In the genomic region with DNA sequence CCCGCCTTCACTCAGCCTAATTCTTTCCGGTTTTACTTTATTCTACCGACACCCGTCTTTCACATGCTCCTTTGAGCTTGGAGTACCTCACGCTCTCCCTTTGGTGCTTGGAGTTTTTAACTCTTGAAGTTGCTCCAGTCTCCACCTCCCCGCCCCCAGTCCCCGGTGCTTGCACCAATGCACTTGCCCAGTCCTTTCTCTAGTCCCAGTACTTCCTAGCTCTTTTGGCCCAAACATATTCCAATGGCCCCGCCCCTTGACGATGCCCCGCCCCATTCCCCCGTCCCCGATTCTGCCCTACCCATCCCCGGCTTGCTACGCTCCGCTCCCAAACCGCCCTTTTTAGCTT, we compare ENCODE assay signal across 8 mouse cellular contexts. TPM values are rescaled to one million over a fixed set of nuclear protein-coding genes. Genes with fewer than 3 reads are reported as not detected.
DNase-seq lines count a peak whose midpoint lies in the region; ATAC-seq and TF ChIP-seq lines count a peak whose summit lies in the region.

No protein-coding gene starts in this region.

- peak overlapping the region; percentile 85 for H3K4me2 ChIP-seq in lung, embryonic 14.5 days

- peak overlapping the region; percentile 82 for H3K27ac ChIP-seq in testis, adult 2 months (ENCODE audit: control insufficient read depth, insufficient read depth, low read depth, low read length)
- peak overlapping the region; percentile 73 for H3K27ac ChIP-seq in kidney, adult 2 months (ENCODE audit: insufficient read depth, low read depth, low read length)
- peak overlapping the region; percentile 94 for H3K27ac ChIP-seq in lung, embryonic 14.5 days (ENCODE audit: low read depth)

- WGBS in kidney, adult 2 months = 2% methylated on average over 16 of the region's 16 CpGs
- WGBS in lung, embryonic 14.5 days = under 1% methylated on average over 16 of the region's 16 CpGs

- H3K4me1 ChIP-seq in testis, adult 2 months (ENCODE audit: control insufficient read depth, insufficient read depth, low read length) = no peaks in the 10 kb centered on the region
- H3K4me1 ChIP-seq in kidney, adult 2 months (ENCODE audit: control insufficient read depth, insufficient read depth, low read length) = peaks cover 2% of the 10 kb centered on the region; the same call in 1 of the 2 replicates
- peaks cover 3% of the 10 kb centered on the region; the same call in 1 of the 2 replicates for H3K4me1 ChIP-seq in lung, embryonic 14.5 days (ENCODE audit: insufficient read depth)

- peak overlapping the region; percentile 94 for H3K4me3 ChIP-seq in testis, adult 2 months (ENCODE audit: control insufficient read depth, low read depth, low read length)
- H3K4me3 ChIP-seq in kidney, adult 2 months (ENCODE audit: insufficient read depth, low read depth, low read length) = peak overlapping the region; percentile 96
- peak overlapping the region; percentile 79 for H3K4me3 ChIP-seq in lung, embryonic 14.5 days (ENCODE audit: low read depth, low read length)

- no peaks in the 10 kb centered on the region for H3K36me3 ChIP-seq in testis, adult 2 months (ENCODE audit: control insufficient read depth, insufficient read depth, low read length)
- no peaks in the 10 kb centered on the region for H3K36me3 ChIP-seq in kidney, adult 2 months (ENCODE audit: control insufficient read depth, insufficient read depth, low read length)
- no peaks in the 10 kb centered on the region for H3K36me3 ChIP-seq in lung, embryonic 14.5 days (ENCODE audit: insufficient read depth)

- peak; percentile 73 for ATAC-seq in common myeloid progenitor, adult 5-6 weeks (replicated peaks; ENCODE audit: low read depth, poor library complexity, severe bottlenecking)
- ATAC-seq in lung, embryonic 14.5 days (ENCODE audit: insufficient read depth) = peak; percentile 90

- no peak for DNase-seq in testis, postnatal 14 days (ENCODE audit: low spot score)
- DNase-seq in gastrocnemius, postnatal 25 days = peak; percentile 83
- peak; percentile 89 for DNase-seq in kidney, adult 2 months
- DNase-seq in lung, embryonic 14.5 days = peak; percentile 78
- peak; percentile 79 for DNase-seq in ovary, postnatal 36 days (ENCODE audit: low spot score)
- no peak for DNase-seq in cerebellum, postnatal 14 days

- no peak for TF ChIP-seq CTCF in testis, adult 2 months (IDR thresholded peaks at IDR 0.05; ENCODE audit: control insufficient read depth, insufficient read depth, insufficient replicate concordance, low read depth, low read length)
- no peak for TF ChIP-seq CTCF in kidney, adult 2 months (conservative IDR thresholded peaks at IDR 0.05; ENCODE audit: insufficient read depth, insufficient read length, low read depth, low read length)
- TF ChIP-seq CTCF in lung, embryonic 14.5 days (IDR thresholded peaks at IDR 0.05; ENCODE audit: low read depth) = no peak

- H3K9ac ChIP-seq in lung, embryonic 14.5 days = peak overlapping the region; percentile 58

- H3K9me3 ChIP-seq in lung, embryonic 14.5 days (ENCODE audit: low read depth, low read length) = no peaks in the 10 kb centered on the region

- H3K27me3 ChIP-seq in testis, adult 2 months (ENCODE audit: control insufficient read depth, insufficient read depth, low read length) = no peaks in the 10 kb centered on the region
- no peaks in the 10 kb centered on the region for H3K27me3 ChIP-seq in kidney, adult 2 months (replicated peaks; ENCODE audit: control insufficient read depth, insufficient read depth, low read length)
- no peaks in the 10 kb centered on the region for H3K27me3 ChIP-seq in lung, embryonic 14.5 days (ENCODE audit: insufficient read depth, low read length)

- no peak for TF ChIP-seq POLR2A in testis, adult 2 months (IDR thresholded peaks at IDR 0.05; ENCODE audit: control insufficient read depth, low read depth, low read length)
- TF ChIP-seq POLR2A in kidney, adult 2 months (IDR thresholded peaks at IDR 0.05; ENCODE audit: low read depth, low read length) = no peak

RNA-seq across cellular contexts. Expression of a gene that starts 0.5 kb away (rescaled TPM):
- polyA plus RNA-seq in testis, adult 2 months (2012; rRNA removed) = 11.0 and 12.9 TPM in 2 replicates
- 24.8 and 26.3 TPM in 2 replicates for total RNA-seq in common myeloid progenitor, adult 5-6 weeks (2017)
- 1 to 10 TPM; 4.7 to 5.4 TPM for total RNA-seq in gastrocnemius, postnatal 25 days (2021)
- 2.9 and 3.4 TPM in 2 replicates for polyA plus RNA-seq in kidney, adult 2 months (2012; rRNA removed)
- 19.9 and 20.7 TPM in 2 replicates for polyA plus RNA-seq in lung, embryonic 14.5 days (2014; fragmentation: Nextera tagmentation; extraction: Ambion mirVana)

RNA-seq across cellular contexts. Expression of a gene that starts 9.4 kb away (rescaled TPM):
- 13.2 and 15.6 TPM in 2 replicates for polyA plus RNA-seq in testis, adult 2 months (2012; rRNA removed)
- total RNA-seq in common myeloid progenitor, adult 5-6 weeks (2017) = 33.5 and 40.9 TPM in 2 replicates
- total RNA-seq in gastrocnemius, postnatal 25 days (2021) = 10 to 100 TPM; 24.2 to 25.3 TPM
- 24.6 and 27.0 TPM in 2 replicates for polyA plus RNA-seq in kidney, adult 2 months (2012; rRNA removed)
- polyA plus RNA-seq in lung, embryonic 14.5 days (2014; fragmentation: Nextera tagmentation; extraction: Ambion mirVana) = 17.3 and 17.9 TPM in 2 replicates

Comparison
In these comparisons a context has a peak if more than half of its experiments do, and no peak if none do; other contexts are left out.
1. DNase-seq: peak in gastrocnemius, postnatal 25 days (single experiment), kidney, adult 2 months (single experiment), lung, embryonic 14.5 days (single experiment) and ovary, postnatal 36 days (single experiment); none in testis, postnatal 14 days (single experiment) and cerebellum, postnatal 14 days (0 of 2).
2. Peak in every context shown above with its lines, with median percentiles within 50 percentile points of each other: H3K27ac ChIP-seq and H3K4me3 ChIP-seq.